Mouse (Mus musculus) forebrain, embryonic 11.5 days (tissue): ENCODE results near the gene Kcnj10. TPM values are rescaled to one million over a fixed set of nuclear protein-coding genes. Genes with fewer than 3 reads are reported as not detected.

ENCODE experiments used
- ATAC-seq: fragments of 200-750 bp; cut with Nextera tagmentation; replicated peaks from 2 replicates; pipeline ENCODE4 v1.8.0; 2017; ENCODE audit warnings: moderate TSS enrichment; ENCODE audit not compliant: low FRiP score
- DNase-seq: peaks from one replicate; pipeline ENCODE4 v3.0.0-alpha.2; 2017; ENCODE audit warnings: low spot score
- H3K27ac ChIP-seq: fragments of 300-500 bp; sonication (generic); 2 replicates; pipeline ENCODE4 v1.5.1; 2014; ENCODE audit warnings: low read depth, low read length
- H3K27me3 ChIP-seq: fragments of 300-500 bp; sonication (generic); 2 replicates; pipeline ENCODE4 v1.6.1; 2014; ENCODE audit warnings: mild to moderate bottlenecking, low read length, mixed read lengths; ENCODE audit not compliant: control insufficient read depth, insufficient read depth
- H3K36me3 ChIP-seq: fragments of 300-500 bp; sonication (generic); 2 replicates; pipeline ENCODE4 v1.6.1; 2014; ENCODE audit warnings: mild to moderate bottlenecking, low read length, moderate library complexity, mixed read lengths; ENCODE audit not compliant: control insufficient read depth, insufficient read depth
- H3K4me1 ChIP-seq: fragments of 300-500 bp; sonication (generic); replicated peaks from 2 replicates; pipeline ENCODE4 v1.6.1; 2014; ENCODE audit warnings: low read length, mixed read lengths; ENCODE audit not compliant: control insufficient read depth, insufficient read depth
- H3K4me2 ChIP-seq: fragments of 300-500 bp; sonication (generic); 2 replicates; pipeline ENCODE4 v1.6.1; 2014; ENCODE audit warnings: low read depth, mild to moderate bottlenecking, low read length, moderate library complexity, mixed read lengths; ENCODE audit not compliant: severe bottlenecking
- H3K4me3 ChIP-seq: fragments of 300-500 bp; sonication (generic); 2 replicates; pipeline ENCODE4 v1.5.1; 2014; ENCODE audit warnings: low read depth, low read length
- H3K9ac ChIP-seq: fragments of 300-500 bp; sonication (generic); 2 replicates; pipeline ENCODE4 v1.6.1; 2014; ENCODE audit warnings: low read length
- H3K9me3 ChIP-seq: fragments of 300-500 bp; sonication (generic); 2 replicates; pipeline ENCODE4 v1.6.1; 2016; ENCODE audit warnings: low read length, mixed read lengths; ENCODE audit not compliant: control insufficient read depth
- WGBS: fragments of 180-500 bp; shearing (Covaris S2); extraction: QIAGEN DNeasy Blood & Tissue Kit; methylation state at CpG from one replicate; pipeline ENCODE4 v1.1.7; 2014; 5-methylcytosine and 5-hydroxymethylcytosine counted together
- polyA plus RNA-seq: library from polyadenylated mRNA; unstranded; fragments of >200 nt; fragmentation: Nextera tagmentation; extraction: Ambion mirVana; gene quantifications from 2 replicates; pipeline ENCODE4 v1.2.1, GENCODE M21; 2014

Kcnj10 gene
- polyA plus RNA-seq, 1 experiment from 2014 or later: 0.69 TPM

GRCm38 (mm10) chr1:172409431-172409830, 68.4 kb downstream of the Kcnj10 start:
- no peaks in the 10 kb centered on the region for H3K27me3 ChIP-seq
- H3K9ac ChIP-seq: no peak overlapping the region
- ATAC-seq (no peak), DNase-seq (no peak)
- H3K36me3 ChIP-seq: no peaks in the 10 kb centered on the region
- no peaks in the 10 kb centered on the region for H3K9me3 ChIP-seq
- no peak overlapping the region for H3K4me2 ChIP-seq
- no peak overlapping the region for H3K4me3 ChIP-seq
- H3K27ac ChIP-seq: no peak overlapping the region
- WGBS: 8% methylated on average over 5 of the region's 5 CpGs
- H3K4me1 ChIP-seq: no peaks in the 10 kb centered on the region

DNA sequence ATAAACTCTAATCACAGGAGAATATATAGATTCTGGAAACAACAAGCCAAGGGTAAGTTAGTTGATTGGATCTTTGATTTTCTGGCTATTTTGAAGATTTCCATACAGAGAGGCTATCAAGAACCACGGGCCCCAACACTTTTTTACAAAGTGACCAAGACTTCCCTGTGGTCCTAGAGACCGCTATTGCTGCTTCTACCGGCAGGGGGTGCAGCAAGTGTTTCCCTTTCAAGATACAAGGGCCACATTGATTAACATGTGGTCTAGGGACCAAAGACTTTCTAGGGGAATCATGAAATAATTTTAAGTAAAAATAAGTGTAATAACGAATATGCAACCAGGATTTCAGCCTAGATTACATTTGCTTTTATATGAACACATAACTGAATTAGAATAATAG, 69.8 kb downstream of the Kcnj10 start:
- Histone ChIP-seq H3K27ac (no peak overlapping the region), H3K4me3 (no peak overlapping the region), H3K36me3 (no peaks in the 10 kb centered on the region), H3K4me2 (no peak overlapping the region), H3K9ac (no peak overlapping the region), H3K27me3 (no peaks in the 10 kb centered on the region), H3K4me1 (no peaks in the 10 kb centered on the region), H3K9me3 (no peaks in the 10 kb centered on the region)
- WGBS: 9% methylated on average over 4 of the region's 4 CpGs
- ATAC-seq (no peak; the same call in 1 of the 2 replicates), DNase-seq (peak; percentile 71)

- Histone ChIP-seq H3K9ac (no peak overlapping the region), H3K27me3 (no peaks in the 10 kb centered on the region)
- DNase-seq: peak; percentile 90
Observed at GRCm38 (mm10) chr1:172412204-172412603, 71.2 kb downstream of the Kcnj10 start.

DNA sequence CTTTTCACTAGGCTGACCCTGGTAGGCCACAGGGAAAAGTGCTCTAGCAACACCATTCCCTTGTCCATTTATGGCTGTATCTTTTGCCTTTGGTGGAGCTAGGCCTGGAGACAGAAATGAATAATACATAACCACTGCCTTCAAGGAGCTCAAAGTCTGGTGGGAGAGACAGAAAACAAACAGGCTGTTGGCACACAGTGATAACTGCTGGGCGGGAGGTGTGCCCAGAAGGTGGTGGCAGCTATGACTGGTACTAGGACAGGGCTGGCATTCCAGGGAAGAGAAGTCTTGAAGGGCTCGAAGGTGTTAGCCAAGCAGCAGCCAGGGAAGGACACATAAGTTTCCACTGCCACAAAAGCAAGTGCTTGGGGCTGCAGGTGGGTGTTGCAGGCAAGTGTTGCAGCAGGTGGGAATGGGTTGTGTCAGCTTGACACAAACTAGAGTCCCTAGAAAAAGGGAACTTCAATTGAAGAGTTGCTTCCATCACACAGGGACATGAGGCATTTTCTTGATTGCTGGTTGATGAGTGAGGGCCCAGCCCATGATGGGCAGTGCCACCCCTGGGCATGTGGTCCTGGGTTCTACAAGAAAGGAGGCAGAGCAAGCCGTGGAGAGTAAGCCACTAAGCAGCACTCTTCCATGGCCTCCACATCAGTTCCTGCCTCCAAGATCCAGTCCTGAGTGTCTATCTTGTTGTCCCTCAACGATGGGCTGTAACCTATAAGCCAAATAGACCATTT, 72.7 kb downstream of the Kcnj10 start:
- H3K27ac ChIP-seq: no peak overlapping the region
- no peaks in the 10 kb centered on the region for H3K27me3 ChIP-seq
- ATAC-seq (no peak), DNase-seq (no peak)
- H3K9ac ChIP-seq: no peak overlapping the region
- H3K36me3 ChIP-seq: no peaks in the 10 kb centered on the region
- H3K4me3 ChIP-seq: no peak overlapping the region
- H3K9me3 ChIP-seq: no peaks in the 10 kb centered on the region
- 86% methylated on average over 4 of the region's 4 CpGs for WGBS
- no peaks in the 10 kb centered on the region for H3K4me1 ChIP-seq
- H3K4me2 ChIP-seq: no peak overlapping the region

More at GRCm38 (mm10) chr1:172412204-172412603, 71.2 kb downstream of the Kcnj10 start:
- no peaks in the 10 kb centered on the region for H3K4me1 ChIP-seq
- no peak overlapping the region for H3K4me3 ChIP-seq
- no peak overlapping the region for H3K4me2 ChIP-seq
- ATAC-seq: peak; percentile 87
- WGBS: 2% methylated on average over 5 of the region's 5 CpGs
- H3K27ac ChIP-seq: no peak overlapping the region
- H3K36me3 ChIP-seq: no peaks in the 10 kb centered on the region
- H3K9me3 ChIP-seq: no peaks in the 10 kb centered on the region

DNA sequence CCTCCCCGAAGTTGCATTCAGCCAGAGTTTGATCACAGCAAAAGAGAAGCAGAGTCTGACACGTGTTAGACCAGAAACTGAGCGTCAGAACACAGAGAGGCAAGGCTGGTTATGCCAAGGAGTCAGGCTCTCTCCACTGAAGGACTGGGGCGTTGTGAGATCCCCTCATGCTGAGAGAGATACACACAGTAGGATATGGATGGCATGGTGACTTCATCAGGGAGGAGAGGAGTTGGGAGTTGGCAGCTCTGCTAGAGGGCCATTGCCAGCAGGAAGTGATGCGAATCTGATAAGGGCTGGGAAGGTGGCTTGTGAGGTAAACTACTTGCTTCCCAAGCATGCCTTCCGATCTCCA, 73.2 kb downstream of the Kcnj10 start:
- Histone ChIP-seq H3K9ac (no peak overlapping the region), H3K27me3 (no peaks in the 10 kb centered on the region), H3K36me3 (no peaks in the 10 kb centered on the region), H3K4me1 (no peaks in the 10 kb centered on the region), H3K4me3 (no peak overlapping the region), H3K9me3 (no peaks in the 10 kb centered on the region), H3K27ac (no peak overlapping the region), H3K4me2 (no peak overlapping the region)
- no peak for ATAC-seq
- WGBS: 86% methylated on average over 6 of the region's 6 CpGs
- no peak for DNase-seq

- no peak for DNase-seq
- Histone ChIP-seq H3K36me3 (no peaks in the 10 kb centered on the region), H3K4me3 (no peak overlapping the region), H3K27me3 (no peaks in the 10 kb centered on the region), H3K27ac (no peak overlapping the region), H3K4me1 (no peaks in the 10 kb centered on the region), H3K4me2 (no peak overlapping the region), H3K9me3 (no peaks in the 10 kb centered on the region), H3K9ac (no peak overlapping the region)
- no peak for ATAC-seq
- 86% methylated on average over 7 of the region's 7 CpGs for WGBS
Observed at GRCm38 (mm10) chr1:172415061-172415460, 74.1 kb downstream of the Kcnj10 start.

- no peak overlapping the region for H3K9ac ChIP-seq
- no peak overlapping the region for H3K4me2 ChIP-seq
- H3K27me3 ChIP-seq: no peaks in the 10 kb centered on the region
- H3K4me3 ChIP-seq: no peak overlapping the region
- no peak for ATAC-seq
- no peaks in the 10 kb centered on the region for H3K36me3 ChIP-seq
- no peak overlapping the region for H3K27ac ChIP-seq
- DNase-seq: no peak
- H3K9me3 ChIP-seq: no peaks in the 10 kb centered on the region
- no peaks in the 10 kb centered on the region for H3K4me1 ChIP-seq
- WGBS: 19% methylated on average over 6 of the region's 6 CpGs
Observed at GRCm38 (mm10) chr1:172418173-172418572, 77.2 kb downstream of the Kcnj10 start.

GRCm38 (mm10) chr1:172418642-172419041, 77.6 kb downstream of the Kcnj10 start:
- no peak for DNase-seq
- no peak overlapping the region for H3K9ac ChIP-seq
- WGBS: 77% methylated on average over 3 of the region's 3 CpGs
- H3K36me3 ChIP-seq: no peaks in the 10 kb centered on the region
- no peaks in the 10 kb centered on the region for H3K9me3 ChIP-seq
- H3K4me3 ChIP-seq: no peak overlapping the region
- no peaks in the 10 kb centered on the region for H3K27me3 ChIP-seq
- ATAC-seq: 0 out of 2 replicates have a peak, but pooled peaks have one; percentile 12
- H3K4me1 ChIP-seq: no peaks in the 10 kb centered on the region
- no peak overlapping the region for H3K27ac ChIP-seq
- H3K4me2 ChIP-seq: no peak overlapping the region

GRCm38 (mm10) chr1:172420181-172420580, 79.2 kb downstream of the Kcnj10 start:
- Histone ChIP-seq H3K36me3 (no peaks in the 10 kb centered on the region), H3K9me3 (no peaks in the 10 kb centered on the region), H3K27ac (no peak overlapping the region), H3K9ac (no peak overlapping the region), H3K4me1 (no peaks in the 10 kb centered on the region), H3K4me2 (no peak overlapping the region), H3K27me3 (no peaks in the 10 kb centered on the region), H3K4me3 (no peak overlapping the region)
- ATAC-seq (no peak), DNase-seq (no peak)
- 85% methylated on average over 6 of the region's 6 CpGs for WGBS
